Mouse (Mus musculus) layer of hippocampus, adult 8-10 months (tissue): ENCODE results near the gene E2f6. TPM values are rescaled to one million over a fixed set of nuclear protein-coding genes. Genes with fewer than 3 reads are reported as not detected.
A peak's percentile ranks its signal among the peaks of the same experiment; 100 is the strongest.

Experiments used
- DNase-seq, 2 experiments: peaks; one replicate each; pipeline ENCODE4 v3.0.0; 2022; ENCODE audit warnings: low spot score in 2 of 2
- total RNA-seq, 4 experiments: library from RNA; stranded (reverse); gene quantifications; 2 replicates each; pipeline ENCODE4 v1.2.4; 2022

Gene E2f6
- total RNA-seq, 4 experiments from 2014 or later, result 31.7 to 40.5 (median 35.8) TPM

- no peak for DNase-seq
Observed at GRCm38 (mm10) chr12:16800259-16800958, 10.4 kb upstream of the E2f6 start, which contains the start of gene Greb1. Gene Greb1, minus strand, starts transcription at chr12:16800886.

DNA sequence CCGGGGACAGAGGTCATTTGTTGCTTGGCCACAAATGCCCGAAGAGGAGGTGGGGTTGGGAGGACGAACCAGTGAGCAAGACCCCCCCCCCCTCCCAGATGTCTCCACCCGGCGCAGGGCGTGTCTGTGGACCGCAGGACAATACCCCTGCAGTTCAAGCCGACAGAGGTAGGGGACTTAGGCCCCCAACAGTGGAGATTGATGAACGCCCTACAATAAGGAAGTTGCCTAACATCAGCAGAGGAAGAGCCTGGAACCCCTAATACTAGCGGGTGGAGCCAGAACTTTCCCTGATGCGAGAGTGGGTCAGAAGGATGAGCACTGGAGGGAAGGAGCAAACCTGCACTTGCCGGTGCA lies 9.8 kb upstream of the E2f6 start:
- DNase-seq, result no peak

GRCm38 (mm10) chr12:16803237-16803955 lies 7.4 kb upstream of the E2f6 start:
- DNase-seq, result no peak

GRCm38 (mm10) chr12:16803956-16804430 lies 6.8 kb upstream of the E2f6 start:
- DNase-seq, result no peak

DNA sequence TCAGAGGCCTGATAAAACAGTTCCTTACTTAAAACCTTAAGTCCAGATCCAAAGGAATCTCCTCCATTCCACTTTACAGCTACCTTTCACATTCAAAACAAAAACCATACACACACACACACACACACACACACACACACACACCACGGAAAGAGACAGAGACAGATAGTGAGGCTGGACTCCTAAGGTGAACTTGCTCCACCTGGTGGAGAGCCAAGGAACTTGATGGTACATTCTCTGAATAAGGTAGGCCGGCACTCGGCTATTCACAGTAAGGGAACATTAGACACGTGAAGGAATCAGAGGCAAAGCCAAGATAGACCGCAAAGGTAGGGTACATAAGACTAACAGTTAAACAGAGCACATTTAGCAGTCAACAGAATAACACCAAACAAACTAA lies 5.3 kb upstream of the E2f6 start:
- peak; percentile 60 to 78 for DNase-seq

GRCm38 (mm10) chr12:16808045-16808444 lies 2.7 kb upstream of the E2f6 start:
- peak in 1 of 2 experiments; percentile 38 for DNase-seq

DNA sequence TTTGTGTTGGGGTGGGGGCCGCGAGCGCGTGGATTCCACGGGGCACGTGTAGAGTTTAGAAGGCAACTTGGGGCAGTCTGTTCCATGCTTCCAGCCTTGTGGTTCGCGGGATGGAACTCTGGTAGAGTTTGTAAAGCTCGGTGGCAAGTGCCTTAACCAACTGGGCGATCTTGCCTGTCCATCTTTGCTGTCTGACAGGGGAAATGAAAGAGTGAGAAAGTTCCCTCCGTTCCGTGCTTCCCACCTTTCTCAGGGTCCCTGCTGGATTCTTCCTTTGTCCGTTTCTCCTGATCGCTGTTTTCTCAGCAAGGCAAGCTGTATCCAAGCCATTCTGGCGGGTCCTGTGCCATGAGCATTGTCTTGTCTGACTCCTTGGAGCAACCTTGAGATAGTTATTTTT lies 714 bp downstream of the E2f6 start:
- no peak for DNase-seq

- DNase-seq, result no peak
Observed at GRCm38 (mm10) chr12:16817147-16817546, 6.4 kb downstream of the E2f6 start.

DNA sequence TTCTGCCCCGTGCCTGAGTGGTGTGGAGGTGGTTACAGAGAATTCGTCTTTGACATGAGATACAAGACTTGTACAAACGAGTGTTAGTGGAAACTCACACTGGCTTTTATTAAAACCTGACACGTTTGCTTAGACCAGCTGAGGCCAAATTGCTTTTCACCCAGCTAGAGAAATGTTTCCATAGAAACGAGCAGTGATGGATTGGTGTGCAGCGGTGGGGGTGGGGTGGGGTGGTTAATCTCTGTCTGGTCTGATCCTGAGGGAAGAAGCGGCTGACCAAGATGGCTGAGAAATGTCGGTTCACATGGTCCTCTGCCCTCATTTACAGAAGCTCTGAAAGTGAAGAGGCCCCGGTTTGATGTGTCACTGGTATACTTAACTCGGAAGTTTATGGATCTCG lies 7.8 kb downstream of the E2f6 start:
- DNase-seq, result no peak

DNA sequence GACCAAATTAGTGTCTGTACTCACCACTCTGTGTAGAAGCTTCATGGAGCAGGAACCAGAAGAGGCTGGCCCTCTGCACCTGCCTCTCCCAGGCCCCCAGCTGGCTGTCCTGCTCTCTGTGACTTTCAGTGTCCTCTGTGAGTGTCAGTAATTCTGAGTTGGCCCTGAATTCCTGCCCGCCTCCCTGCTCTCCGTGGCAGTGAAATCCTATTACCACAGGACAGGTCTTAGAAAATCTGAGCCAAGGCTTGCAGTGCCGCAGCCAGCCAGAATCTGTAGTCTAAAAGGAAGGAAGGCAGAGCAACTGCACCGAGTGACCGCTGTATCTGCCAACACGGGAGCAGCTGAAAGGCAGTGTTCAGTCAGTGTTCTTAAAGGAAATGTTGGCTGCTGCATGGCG lies 10.0 kb downstream of the E2f6 start:
- no peak for DNase-seq

- no peak for DNase-seq
Observed at GRCm38 (mm10) chr12:16822181-16822734, 11.5 kb downstream of the E2f6 start.

GRCm38 (mm10) chr12:16823701-16824100 lies 12.9 kb downstream of the E2f6 start:
- no peak for DNase-seq

DNA sequence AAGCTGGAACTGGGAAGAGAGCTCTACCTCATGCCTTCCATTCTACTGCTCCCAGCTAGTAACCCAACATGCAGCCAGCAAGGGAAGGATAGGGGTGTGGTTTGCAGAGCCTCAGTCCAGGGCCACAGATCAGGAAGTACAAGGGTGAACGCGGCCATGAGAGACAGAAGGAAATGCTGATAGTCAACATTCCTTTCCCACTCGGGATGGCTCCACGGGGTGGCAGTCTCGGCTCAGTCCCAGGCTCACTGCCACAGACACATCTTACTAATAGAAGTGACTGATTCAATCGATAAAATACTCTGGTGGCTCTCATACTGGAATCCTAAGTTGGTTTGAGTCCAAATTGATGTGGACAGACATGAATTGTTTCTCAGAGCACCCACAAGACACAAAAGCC lies 17.7 kb downstream of the E2f6 start:
- peak; percentile 38 to 57 for DNase-seq

GRCm38 (mm10) chr12:16829785-16830184 lies 19.0 kb downstream of the E2f6 start:
- no peak for DNase-seq

GRCm38 (mm10) chr12:16831071-16831470 lies 20.3 kb downstream of the E2f6 start:
- DNase-seq, result no peak

DNA sequence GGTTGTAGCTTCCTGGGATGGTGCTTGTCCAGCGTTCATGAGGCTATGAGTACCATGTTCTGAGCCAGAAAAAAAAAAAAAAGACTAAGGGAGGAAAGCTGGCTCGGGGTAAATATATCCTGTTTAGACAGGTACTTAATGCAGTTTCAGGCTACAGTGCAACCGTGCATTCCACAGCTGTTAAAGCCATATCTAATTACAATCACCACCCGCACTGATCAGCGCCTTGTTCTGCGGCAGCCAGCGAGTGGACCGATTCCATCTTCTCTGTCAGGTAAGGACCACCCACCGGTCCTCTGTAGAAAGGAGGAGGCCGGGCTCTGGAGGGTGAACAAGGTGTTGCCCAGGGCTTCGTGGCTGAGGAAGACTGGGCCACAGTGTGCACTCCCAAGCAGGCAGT lies 23.9 kb downstream of the E2f6 start:
- DNase-seq, result no peak

DNA sequence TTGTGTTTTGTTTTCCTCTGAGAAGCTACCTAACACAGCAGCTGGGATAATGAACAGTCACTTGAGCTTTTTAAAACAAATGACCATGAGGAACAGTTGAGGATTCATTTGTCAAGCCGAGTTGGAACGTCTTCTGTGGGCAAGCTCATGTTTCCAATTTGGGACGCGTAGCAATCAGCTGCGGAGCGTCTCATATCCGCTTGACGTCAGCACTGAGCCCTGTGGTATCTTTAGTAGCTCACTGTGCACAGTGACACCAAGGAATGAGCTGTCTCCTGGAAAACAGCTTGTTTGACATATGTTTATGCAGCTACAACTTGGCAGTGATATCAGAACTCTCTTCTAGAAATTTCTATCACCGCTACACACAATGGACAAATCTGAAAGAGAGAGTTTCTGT lies 25.4 kb downstream of the E2f6 start:
- peak; percentile 74 to 87 for DNase-seq

- no peak for DNase-seq
Observed at GRCm38 (mm10) chr12:16837766-16838165, 27.0 kb downstream of the E2f6 start.

GRCm38 (mm10) chr12:16840842-16841782 lies 30.3 kb downstream of the E2f6 start:
- DNase-seq, result no peak

DNA sequence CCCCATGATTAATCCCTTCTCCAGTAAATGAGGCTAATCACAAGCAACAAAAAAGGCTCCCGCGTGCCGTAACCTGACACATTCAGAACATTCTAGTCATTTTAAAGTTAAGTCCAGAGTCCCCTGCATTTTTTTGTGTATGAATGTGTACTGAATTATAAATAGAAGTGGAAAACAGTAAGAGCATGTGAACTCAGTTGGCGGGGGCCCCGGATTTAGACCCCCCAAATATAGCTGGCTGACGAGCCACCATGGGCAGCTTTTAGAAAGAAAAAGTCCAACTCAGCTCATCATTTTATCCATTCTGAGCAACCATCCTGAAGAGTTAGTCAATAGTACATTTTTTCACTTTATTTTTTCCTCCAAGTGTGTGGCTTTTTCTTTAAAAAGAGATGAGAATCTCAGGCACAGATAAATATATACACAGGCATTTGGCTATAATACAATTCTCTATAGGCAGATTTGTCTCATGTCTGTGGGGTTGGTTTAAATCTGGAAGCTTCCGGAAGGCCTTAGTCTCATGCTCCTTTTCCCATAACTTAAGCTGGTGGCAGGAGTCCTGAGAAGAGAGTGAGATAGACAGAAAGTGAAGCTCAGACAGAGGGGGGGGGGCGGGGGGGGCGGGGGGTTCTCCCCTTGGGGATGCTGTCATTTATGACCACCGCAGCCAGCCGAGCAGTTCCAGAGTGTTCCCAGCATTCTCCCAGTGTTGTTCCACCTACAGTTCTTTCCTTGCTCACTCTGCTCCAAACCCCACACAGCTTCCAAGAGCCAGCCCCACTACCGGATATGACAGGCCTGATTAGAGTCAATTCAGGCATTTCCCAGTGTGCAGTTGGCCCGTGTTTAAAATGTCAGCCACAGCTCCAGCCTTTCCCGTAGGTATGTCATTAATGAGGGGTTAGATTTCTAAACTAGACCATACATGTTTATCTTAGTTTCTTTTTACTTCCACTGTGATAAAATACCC lies 34.1 kb downstream of the E2f6 start:
- no peak for DNase-seq
